Mouse (Mus musculus) small intestine, adult 2 months (tissue): ENCODE measurements around the gene Rps27.
"Not testable (repeated sequence)": the region's sequence is repeated elsewhere in the genome, so short reads cannot be mapped to it uniquely, and the experiment has no call there.

Source experiments
- CTCF ChIP-seq: fragments of 200-500 bp; IDR thresholded peaks from 2 replicates; pipeline ENCODE4 v1.5.1; 2012; ENCODE audit warnings: low read depth, mild to moderate bottlenecking, control low read depth, inconsistent platforms, low read length, moderate library complexity, mixed read lengths; ENCODE audit not compliant: insufficient replicate concordance, insufficient read length; ENCODE audit errors: extremely low read depth
- POLR2A ChIP-seq: fragments of 200-500 bp; IDR thresholded peaks from 2 replicates; pipeline ENCODE4 v1.6.1; 2012; ENCODE audit warnings: low read depth, mild to moderate bottlenecking, control low read depth, inconsistent platforms, low read length, moderate library complexity

GRCm38 (mm10) chr3:90252659-90253058 is 39.2 kb upstream of the Rps27 start:
- not testable (repeated sequence) for TF ChIP-seq CTCF, POLR2A
